Mouse (Mus musculus) cerebellum, adult 11 months (tissue): ENCODE results near the gene Uso1.

Experiments used
- DNase-seq: peaks from one replicate; pipeline ENCODE4 v3.0.0; 2022

The Uso1 gene

DNA sequence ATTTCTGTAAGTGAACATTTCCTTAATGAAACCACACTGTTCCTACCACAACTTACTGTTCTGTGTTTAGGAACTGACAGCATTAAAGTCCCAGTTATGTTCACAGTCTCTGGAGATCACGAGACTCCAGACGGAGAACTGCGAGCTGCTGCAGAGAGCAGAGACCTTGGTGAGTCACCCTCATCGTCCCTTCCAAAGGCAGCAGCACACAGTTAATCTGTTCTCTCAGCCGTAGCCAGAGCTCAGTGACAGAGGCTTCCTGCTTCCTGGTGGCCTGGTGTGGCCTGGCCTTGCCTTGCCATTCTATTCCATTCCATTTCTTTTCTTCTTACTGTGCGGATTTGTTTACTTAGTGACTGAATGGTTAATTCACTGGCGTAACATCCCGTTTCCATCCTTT lies 60.5 kb downstream of the Uso1 start:
- DNase-seq = no peak

DNA sequence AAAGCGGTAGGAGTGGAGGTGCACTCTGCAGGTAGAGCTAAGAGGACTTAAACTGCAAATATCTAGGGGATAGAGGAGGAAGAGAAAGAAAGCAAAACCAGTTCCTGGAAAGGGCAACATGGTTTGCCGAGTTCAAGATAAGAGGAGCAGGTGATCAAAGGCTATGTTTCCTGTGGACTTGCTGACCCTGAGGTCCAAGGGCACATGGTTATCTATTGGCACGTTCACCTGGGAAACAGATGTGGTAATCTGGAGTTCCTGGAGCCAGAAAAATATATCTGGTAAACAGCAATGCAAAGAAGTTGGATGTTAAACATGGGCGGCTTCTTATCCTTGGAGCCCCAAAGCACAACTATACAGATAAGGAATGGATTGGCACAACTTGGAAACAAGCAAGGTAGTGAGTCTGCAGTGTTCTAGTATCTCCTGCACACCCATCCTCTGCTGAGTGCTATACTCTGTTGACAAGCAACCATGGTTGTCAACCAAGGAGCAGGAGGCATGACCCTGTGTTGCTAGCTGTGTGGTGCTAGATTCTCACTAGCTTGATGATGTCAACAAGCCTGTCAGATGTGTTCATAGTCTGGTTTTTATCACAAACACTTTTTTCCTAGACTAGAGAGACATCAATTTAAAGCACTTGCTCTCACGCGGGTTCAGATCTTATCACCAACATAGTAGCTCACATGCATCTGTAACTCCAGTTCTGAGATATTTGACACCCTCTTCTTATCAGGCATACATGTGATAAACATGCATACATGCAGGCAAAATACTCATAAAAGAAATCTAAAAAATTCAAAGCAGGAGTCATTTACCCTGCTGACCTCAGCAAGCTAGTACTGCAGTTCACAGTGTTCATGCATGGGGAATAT lies 66.7 kb downstream of the Uso1 start:
- DNase-seq = no peak

- no peak for DNase-seq
These were observed 67.4 kb downstream of the Uso1 start for GRCm38 (mm10) chr5:92205184-92205583.

GRCm38 (mm10) chr5:92205706-92206105 lies 68.0 kb downstream of the Uso1 start:
- no peak for DNase-seq

- DNase-seq = no peak
These were observed 68.4 kb downstream of the Uso1 start for GRCm38 (mm10) chr5:92206121-92206520.

- DNase-seq = no peak
These were observed 72.5 kb downstream of the Uso1 start for GRCm38 (mm10) chr5:92210205-92210604.

DNA sequence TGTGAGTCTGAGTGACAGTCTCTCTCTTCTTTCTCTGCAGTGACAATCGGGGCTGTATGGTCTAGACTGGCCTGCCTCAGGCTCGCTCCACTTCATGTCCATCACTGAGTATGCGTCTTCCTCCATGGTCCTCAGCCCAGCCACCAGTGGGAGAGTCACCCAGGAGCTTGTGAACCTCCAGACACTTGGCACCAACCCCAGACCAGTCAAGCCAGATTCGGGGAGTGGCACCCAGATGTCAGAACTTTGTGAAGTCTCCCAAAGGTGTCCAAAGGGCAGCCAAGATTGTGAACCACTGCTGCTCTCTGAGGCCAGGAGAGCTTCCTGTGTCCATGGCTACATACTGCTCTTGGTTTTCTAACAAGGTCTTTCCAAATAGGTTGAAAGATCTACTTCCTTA lies 74.5 kb downstream of the Uso1 start:
- DNase-seq = no peak

GRCm38 (mm10) chr5:92215308-92215707 lies 77.6 kb downstream of the Uso1 start, which contains the start of gene U90926:
TSS of gene U90926 (minus strand) at chr5:92215408.
- no peak for DNase-seq

DNA sequence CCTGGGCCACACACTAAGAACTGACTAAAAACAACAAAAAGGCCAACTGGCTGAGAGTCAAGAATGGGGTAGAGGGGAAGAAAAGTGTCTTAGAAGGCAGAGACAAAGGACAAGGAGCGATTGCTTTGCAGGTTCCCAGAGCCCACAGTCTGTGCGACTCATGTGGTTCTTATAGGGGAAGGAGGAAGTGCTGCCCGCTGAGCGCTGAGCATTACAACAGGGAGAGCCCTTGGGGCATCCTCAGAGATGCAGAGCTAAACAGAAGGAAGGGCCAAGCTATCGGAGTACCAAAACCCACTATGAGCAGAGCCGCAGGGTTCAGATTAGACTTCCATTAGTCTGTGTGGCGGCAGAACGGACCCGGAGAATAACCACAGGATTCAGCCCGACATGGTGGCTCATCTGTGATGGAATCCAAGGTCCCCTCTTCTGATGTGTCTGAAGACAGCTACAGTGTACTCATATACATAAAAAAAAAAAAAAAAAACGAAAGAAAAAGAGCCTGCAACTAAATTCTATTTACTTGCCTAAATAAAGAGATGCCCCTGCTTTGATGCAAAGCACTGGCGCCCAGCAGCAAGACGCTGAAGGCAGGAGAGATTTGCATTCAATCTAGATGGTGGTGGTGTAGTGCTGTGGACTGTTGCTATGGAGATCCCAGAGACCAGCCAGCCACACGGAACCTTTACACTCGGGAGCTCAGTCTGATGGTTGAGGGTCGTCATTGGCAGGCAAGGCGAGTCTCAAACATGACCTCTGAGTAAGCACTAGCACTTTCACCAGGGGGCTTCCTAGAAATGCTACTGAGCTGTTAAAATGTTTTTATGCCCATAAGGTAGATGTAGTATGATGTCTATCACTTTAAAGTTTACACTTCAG lies 81.4 kb downstream of the Uso1 start:
- DNase-seq = no peak

DNA sequence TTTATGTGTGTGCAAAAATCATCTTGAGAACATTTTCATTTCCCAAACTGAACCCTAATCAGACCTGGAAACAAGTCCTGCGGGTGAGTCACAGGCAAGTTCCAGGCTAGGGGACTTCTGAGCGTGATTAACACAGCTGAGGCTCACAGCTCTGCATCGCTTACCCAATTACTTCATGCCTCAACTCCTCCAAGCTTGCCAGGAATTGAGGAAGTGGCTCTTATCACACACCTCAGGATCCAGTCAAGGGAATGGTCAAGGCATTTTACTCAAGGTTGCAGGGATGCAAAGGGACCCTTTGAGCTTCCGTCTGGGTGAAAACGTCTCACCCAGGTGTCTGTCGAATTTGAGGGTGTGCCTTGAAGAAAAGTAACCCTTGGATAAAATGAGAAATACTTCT lies 82.1 kb downstream of the Uso1 start:
- DNase-seq = no peak

GRCm38 (mm10) chr5:92220287-92220902 lies 82.7 kb downstream of the Uso1 start:
- no peak for DNase-seq

DNA sequence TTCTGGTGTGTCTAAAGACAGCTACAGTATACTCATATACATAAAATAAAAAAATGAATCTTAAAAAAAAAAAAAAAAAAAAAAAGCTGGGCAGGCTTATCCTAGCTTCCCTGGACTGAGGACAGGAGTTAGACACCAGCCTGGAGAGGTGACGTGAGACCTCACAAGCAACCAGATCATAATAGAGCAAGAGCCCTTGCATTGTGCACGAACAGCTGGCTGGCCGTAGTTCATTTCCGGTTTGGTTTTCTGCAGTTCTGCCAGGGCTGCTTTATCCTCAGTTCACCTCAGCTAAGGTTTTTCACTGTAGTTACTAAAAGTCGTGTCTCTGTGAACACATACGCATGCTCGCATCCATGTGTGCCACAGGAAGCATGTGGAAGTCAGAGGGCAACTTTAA lies 90.0 kb downstream of the Uso1 start:
- DNase-seq = no peak

GRCm38 (mm10) chr5:92228776-92229175 lies 91.0 kb downstream of the Uso1 start:
- DNase-seq = no peak

DNA sequence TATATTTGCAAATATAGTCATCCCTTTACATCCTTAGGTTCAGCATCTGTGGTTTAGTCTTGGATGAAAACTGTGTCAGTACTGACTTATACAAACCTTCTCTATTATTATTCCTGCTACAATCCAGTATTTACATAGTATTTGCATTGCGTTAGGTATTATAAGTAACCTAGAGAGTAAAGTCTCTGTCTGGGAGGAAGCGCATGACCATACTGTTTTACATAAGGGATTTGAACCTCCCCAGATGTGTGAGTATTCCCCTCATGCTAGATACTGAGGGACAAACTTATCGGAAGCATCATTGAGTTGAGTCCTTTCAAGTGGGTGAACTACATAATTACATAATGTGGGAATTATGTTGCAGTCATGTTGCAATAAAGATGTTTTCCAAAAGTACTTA lies 91.8 kb downstream of the Uso1 start:
- no peak for DNase-seq

DNA sequence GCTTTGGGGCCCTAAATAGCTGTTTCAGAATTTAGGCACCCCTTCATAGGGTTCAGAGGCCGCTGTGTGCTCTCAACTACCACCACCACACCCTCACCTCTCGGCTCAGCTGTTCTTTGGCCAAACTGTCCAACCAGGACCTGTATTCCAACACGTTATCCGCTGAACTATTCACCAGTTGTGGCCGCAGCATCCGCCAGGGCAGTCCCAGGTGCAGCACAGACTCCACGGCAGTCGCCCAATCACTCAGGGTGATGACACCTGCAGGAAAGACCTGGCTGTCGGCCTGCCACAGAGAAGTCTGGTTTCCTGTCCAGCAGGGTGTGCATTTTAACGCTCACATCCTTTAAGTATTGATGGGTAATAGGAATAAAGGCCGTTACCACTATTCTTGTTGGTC lies 92.6 kb downstream of the Uso1 start:
- no peak for DNase-seq

DNA sequence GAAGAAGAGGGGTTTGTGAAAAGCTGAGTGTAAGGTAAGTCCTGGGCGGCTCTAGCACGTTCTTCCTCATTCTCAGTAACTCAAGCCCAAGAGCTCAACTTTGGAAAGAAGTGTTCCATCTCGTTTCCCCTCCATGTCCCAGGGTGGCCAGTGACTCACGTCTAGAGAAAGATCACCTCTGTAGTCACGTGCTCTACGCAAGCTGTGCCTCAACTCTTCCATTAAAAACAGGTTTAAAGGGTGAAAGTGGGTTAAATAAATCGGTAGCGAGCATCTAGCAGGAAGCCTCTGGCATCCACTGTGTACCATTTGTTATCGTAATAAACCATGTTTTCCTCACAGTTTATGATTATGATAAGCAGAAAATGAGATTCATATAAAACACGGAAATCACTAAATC lies 94.1 kb downstream of the Uso1 start:
- DNase-seq = no peak

- DNase-seq = no peak
These were observed 95.6 kb downstream of the Uso1 start for GRCm38 (mm10) chr5:92233366-92233765.

- DNase-seq = no peak
These were observed 97.3 kb downstream of the Uso1 start for GRCm38 (mm10) chr5:92234939-92235557.

DNA sequence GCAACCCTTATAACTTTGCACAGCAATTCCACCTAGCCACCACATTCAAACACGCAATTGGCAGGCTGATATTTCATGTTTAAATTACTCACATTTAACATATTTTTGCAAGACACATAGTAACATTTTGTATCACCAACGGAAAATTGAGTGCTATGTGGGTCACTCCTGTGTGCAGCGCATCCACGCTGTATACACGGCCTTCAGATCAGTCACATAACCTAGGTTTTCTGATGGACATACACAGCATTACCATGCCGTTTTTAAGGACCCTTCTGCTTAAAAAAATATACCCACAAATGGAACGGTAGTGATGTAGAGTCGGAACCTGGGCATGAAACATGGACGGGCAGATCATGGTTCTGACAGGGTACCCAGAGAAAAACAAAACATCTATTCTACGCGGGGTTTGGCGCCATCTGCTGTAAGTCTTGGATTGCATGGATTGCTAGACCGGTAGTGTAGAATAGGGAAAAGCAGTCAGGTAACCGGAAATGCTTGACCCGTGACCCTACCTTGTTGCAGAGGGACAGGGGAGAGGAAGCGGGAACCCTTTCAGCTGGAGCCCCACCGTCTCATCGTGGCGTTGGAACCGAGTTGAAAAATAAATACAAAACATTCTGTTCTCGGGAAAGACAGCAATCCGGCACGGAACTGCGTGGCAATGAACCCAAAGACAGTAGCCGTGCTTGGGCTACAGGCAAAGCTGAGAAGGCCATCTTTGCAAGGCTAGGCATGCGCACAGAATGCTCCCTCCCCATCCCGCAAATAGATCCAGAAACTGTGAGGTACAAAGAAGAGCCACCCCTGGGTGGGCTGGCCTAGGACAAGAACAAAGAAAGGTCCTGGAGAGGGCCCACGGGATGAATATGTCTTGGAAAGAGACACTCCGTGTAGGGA lies 101.8 kb downstream of the Uso1 start:
- peak; percentile 50 for DNase-seq

DNA sequence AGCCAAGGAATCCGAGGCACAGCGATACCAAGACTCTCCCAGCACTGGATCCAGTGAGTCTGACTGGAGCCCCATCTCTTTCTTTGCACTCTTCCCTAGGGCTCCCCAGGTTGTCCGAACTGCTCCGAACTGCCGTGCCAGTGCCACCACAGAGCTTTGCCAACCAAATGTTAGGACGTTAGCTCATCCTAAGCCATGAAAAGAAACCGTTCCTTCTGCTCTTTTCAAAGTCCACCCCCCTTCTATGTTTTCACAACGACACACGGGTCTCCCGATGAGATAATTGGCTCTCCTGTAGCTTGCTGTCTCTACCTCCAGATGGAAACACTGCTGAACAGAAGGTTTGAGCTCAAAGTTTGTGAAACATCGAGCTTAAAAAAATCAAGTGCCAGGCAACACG lies 103.0 kb downstream of the Uso1 start:
- DNase-seq = no peak

- DNase-seq = no peak
These were observed 107.2 kb downstream of the Uso1 start for GRCm38 (mm10) chr5:92244900-92245299.

GRCm38 (mm10) chr5:92245483-92245882 lies 107.7 kb downstream of the Uso1 start:
- DNase-seq = no peak
